Mouse (Mus musculus) hindbrain, embryonic 10.5 days (tissue): ENCODE data around the gene Hagh. TPM values are rescaled to one million over a fixed set of nuclear protein-coding genes. Genes with fewer than 3 reads are reported as not detected.

Experiments used
- DNase-seq: peaks from one replicate; pipeline ENCODE4 v3.0.0-alpha.2; 2017; ENCODE audit warnings: low spot score
- H3K27ac ChIP-seq: fragments of 300-500 bp; sonication (generic); 2 replicates; pipeline ENCODE4 v1.5.1; 2016; ENCODE audit warnings: mild to moderate bottlenecking, moderate library complexity
- H3K27me3 ChIP-seq: fragments of 300-500 bp; sonication (generic); 2 replicates; pipeline ENCODE4 v1.6.1; 2016; ENCODE audit warnings: mild to moderate bottlenecking; ENCODE audit not compliant: poor library complexity, insufficient read depth, severe bottlenecking
- H3K36me3 ChIP-seq: fragments of 300-500 bp; sonication (generic); 2 replicates; pipeline ENCODE4 v1.6.1; 2016; ENCODE audit warnings: mild to moderate bottlenecking, moderate library complexity
- H3K4me1 ChIP-seq: fragments of 300-500 bp; sonication (generic); replicated peaks from 2 replicates; pipeline ENCODE4 v1.6.1; 2016; ENCODE audit warnings: mild to moderate bottlenecking
- H3K4me3 ChIP-seq: fragments of 300-500 bp; sonication (generic); 2 replicates; pipeline ENCODE4 v1.5.1; 2016; ENCODE audit warnings: mild to moderate bottlenecking, moderate library complexity
- H3K9me3 ChIP-seq: fragments of 300-500 bp; sonication (generic); 2 replicates; pipeline ENCODE4 v1.6.1; 2016; ENCODE audit warnings: mild to moderate bottlenecking, moderate library complexity
- WGBS: fragments of 180-500 bp; shearing (Covaris S2); methylation state at CpG from one replicate; pipeline ENCODE4 v1.1.7; 2016; 5-methylcytosine and 5-hydroxymethylcytosine counted together
- polyA plus RNA-seq: library from polyadenylated mRNA; unstranded; fragments of >200 nt; fragmentation: Nextera tagmentation; extraction: Ambion mirVana; gene quantifications from 2 replicates; pipeline ENCODE4 v1.2.1, GENCODE M21; 2016

Gene Hagh
- polyA plus RNA-seq, result 30.7 and 34.3 TPM in 2 replicates

- peaks cover 7% of the 10 kb centered on the region; the same call in 1 of the 2 replicates for H3K27me3 ChIP-seq
- 71% methylated on average over 8 of the region's 8 CpGs for WGBS
- no peak within 1 kb of the TSS for H3K4me3 ChIP-seq
- DNase-seq, result no peak
- no peaks in the 10 kb centered on the region for H3K9me3 ChIP-seq
- H3K36me3 ChIP-seq, result no peaks in the 10 kb centered on the region
- no peaks in the 10 kb centered on the region for H3K4me1 ChIP-seq
- H3K27ac ChIP-seq, result no peak within 1 kb of the TSS
These were observed at the start of gene Hagh for GRCm38 (mm10) chr17:24839842-24840241. TSS of gene Hagh (plus strand) at chr17:24840143.

DNA sequence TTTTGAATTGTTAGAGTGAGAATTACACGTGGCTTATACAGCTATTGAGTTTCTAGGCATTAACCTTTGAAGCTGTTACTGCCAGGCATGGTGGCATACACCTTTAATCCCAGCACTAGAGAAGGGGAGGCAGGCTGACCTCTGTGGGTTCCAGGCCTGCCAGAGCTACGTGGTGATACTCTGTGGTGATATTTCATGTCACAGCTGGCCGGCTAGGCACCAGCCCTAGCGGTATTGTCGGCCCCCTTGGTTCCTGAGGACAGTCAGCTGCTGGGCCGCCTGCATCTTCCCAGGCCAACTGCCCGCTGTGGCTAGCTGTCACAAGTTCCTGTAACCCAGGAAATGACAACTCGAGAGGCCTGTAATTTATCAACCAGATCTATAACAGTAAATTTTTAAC is 47.8 kb upstream of the Hagh start:
- no peaks in the 10 kb centered on the region for H3K27me3 ChIP-seq
- 76% methylated on average over 8 of the region's 8 CpGs for WGBS

DNA sequence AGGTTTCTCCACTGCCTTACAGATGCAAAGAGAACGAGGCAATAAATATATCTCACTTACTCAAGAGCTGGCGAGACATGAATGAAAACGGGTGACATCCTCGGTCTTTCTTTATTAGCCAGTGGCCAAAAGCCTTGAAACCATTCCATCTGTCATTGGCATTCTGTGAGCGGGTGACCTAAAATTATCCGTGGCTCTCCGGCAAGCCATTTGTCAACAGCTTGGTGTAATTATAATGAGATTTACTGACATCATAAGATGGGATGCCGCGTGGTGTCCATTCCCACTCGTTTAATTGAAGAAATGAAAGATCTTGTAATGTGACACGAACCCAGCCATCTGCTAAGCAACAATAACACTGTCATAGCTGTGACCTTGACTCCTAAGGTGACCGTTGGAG is 45.2 kb upstream of the Hagh start:
- DNase-seq, result no peak
- Histone ChIP-seq H3K27ac (no peak overlapping the region), H3K27me3 (no peaks in the 10 kb centered on the region), H3K4me3 (no peak overlapping the region), H3K4me1 (no peaks in the 10 kb centered on the region), H3K36me3 (no peaks in the 10 kb centered on the region), H3K9me3 (no peaks in the 10 kb centered on the region)
- WGBS, result 78% methylated on average over 12 of the region's 12 CpGs

More for the DNA sequence above, 47.8 kb upstream of the Hagh start:
- no peaks in the 10 kb centered on the region for H3K4me1 ChIP-seq
- H3K4me3 ChIP-seq, result no peak overlapping the region
- no peak for DNase-seq
- H3K36me3 ChIP-seq, result no peaks in the 10 kb centered on the region
- no peak overlapping the region for H3K27ac ChIP-seq
- H3K9me3 ChIP-seq, result no peaks in the 10 kb centered on the region

GRCm38 (mm10) chr17:24796969-24797368 is 43.0 kb upstream of the Hagh start:
- H3K36me3 ChIP-seq, result no peaks in the 10 kb centered on the region
- 75% methylated on average over 3 of the region's 3 CpGs for WGBS
- no peak for DNase-seq
- no peak overlapping the region for H3K4me3 ChIP-seq
- no peak overlapping the region for H3K27ac ChIP-seq
- H3K27me3 ChIP-seq, result no peaks in the 10 kb centered on the region
- no peaks in the 10 kb centered on the region for H3K9me3 ChIP-seq
- no peaks in the 10 kb centered on the region for H3K4me1 ChIP-seq

DNA sequence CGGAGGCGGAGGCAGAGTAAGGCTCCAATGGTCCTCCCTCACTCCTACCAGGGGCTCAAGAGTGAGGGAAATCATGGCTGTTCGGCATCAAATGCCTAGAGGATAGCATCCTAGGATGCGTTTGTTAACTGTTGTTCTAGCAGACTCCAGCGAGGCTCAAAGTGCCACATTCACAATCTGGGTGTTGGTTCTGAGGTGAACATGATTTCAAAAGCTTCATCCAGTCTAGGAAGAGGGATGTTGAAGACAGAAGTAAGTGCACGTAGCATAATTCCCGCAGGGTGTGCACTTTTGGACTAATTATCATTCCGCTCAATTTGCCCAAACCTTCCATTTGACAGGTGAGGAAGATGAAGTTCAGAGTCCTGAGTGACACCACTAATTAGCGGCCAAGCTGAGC is 41.7 kb upstream of the Hagh start:
- Histone ChIP-seq H3K27me3 (peaks cover 9% of the 10 kb centered on the region), H3K4me3 (no peak overlapping the region), H3K27ac (no peak overlapping the region), H3K9me3 (no peaks in the 10 kb centered on the region), H3K4me1 (no peaks in the 10 kb centered on the region), H3K36me3 (no peaks in the 10 kb centered on the region)
- WGBS, result 56% methylated on average over 9 of the region's 9 CpGs
- no peak for DNase-seq

GRCm38 (mm10) chr17:24799476-24799875 is 40.5 kb upstream of the Hagh start:
- H3K4me1 ChIP-seq, result peaks cover 9% of the 10 kb centered on the region
- peaks cover 21% of the 10 kb centered on the region for H3K27me3 ChIP-seq
- H3K27ac ChIP-seq, result no peak overlapping the region
- H3K9me3 ChIP-seq, result no peaks in the 10 kb centered on the region
- no peaks in the 10 kb centered on the region for H3K36me3 ChIP-seq
- no peak for DNase-seq
- 89% methylated on average over 4 of the region's 4 CpGs for WGBS
- H3K4me3 ChIP-seq, result no peak overlapping the region

DNA sequence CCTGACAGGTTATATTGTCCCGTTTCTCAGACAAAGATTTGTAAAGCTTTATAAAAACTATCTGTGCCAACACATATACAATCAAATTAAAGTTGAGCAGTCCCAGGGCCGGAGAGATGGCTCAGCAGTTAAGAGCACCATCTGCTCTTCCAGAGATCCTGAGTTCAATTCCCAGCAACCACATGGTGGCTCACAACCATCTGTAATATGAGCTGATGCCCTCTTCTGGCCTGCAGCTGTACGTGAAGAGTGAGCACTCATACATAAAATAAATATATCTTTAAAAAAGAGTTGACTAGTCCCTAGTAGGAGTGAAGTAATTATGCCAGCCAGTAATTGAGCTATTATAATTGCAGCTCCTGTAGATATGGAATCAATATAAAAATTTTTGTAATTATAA is 39.4 kb upstream of the Hagh start:
- no peak for DNase-seq
- Histone ChIP-seq H3K27ac (no peak overlapping the region), H3K9me3 (no peaks in the 10 kb centered on the region), H3K4me3 (no peak overlapping the region), H3K36me3 (no peaks in the 10 kb centered on the region), H3K4me1 (peaks cover 13% of the 10 kb centered on the region), H3K27me3 (peaks cover 32% of the 10 kb centered on the region)
- WGBS, result 55% methylated on average over 3 of the region's 3 CpGs

GRCm38 (mm10) chr17:24803952-24804951 is 35.7 kb upstream of the Hagh start, which contains the start of gene Meiob:
TSS of gene Meiob (plus strand) at chr17:24804289.
- H3K9me3 ChIP-seq, result no peaks in the 10 kb centered on the region
- peaks cover 13% of the 10 kb centered on the region for H3K4me1 ChIP-seq
- H3K27ac ChIP-seq, result peak within 1 kb of the TSS; percentile 78
- WGBS, result under 1% methylated on average over 71 of the region's 71 CpGs
- H3K27me3 ChIP-seq, result peaks cover 53% of the 10 kb centered on the region
- peak within 1 kb of the TSS; percentile 80 for H3K4me3 ChIP-seq
- peak; percentile 83 for DNase-seq
- H3K36me3 ChIP-seq, result no peaks in the 10 kb centered on the region

DNA sequence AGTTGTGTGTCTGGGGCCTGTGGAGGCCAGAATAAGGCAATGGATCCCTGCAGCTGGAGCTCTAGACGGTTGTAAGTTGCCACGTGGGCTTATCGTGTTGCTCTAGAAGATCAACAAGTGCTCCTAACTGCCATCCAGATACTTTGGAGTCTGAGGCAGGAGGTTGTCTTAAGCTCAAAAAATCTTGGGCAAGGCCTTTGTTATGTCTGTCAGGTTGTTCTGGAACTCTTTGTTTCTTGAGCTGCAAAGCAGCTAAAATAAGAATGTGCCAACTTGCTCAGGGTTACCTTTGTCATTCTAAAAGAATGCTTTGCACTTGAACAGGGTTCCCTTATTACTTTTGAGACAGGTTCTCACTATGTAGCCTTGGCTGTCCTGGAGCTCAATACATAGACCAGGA is 28.7 kb upstream of the Hagh start:
- Histone ChIP-seq H3K27ac (no peak overlapping the region), H3K4me1 (no peaks in the 10 kb centered on the region), H3K36me3 (no peaks in the 10 kb centered on the region), H3K4me3 (no peak overlapping the region), H3K27me3 (peaks cover 15% of the 10 kb centered on the region; the same call in 1 of the 2 replicates), H3K9me3 (no peaks in the 10 kb centered on the region)
- WGBS, result 81% methylated on average over 3 of the region's 3 CpGs
- no peak for DNase-seq

GRCm38 (mm10) chr17:24812215-24812614 is 27.7 kb upstream of the Hagh start:
- H3K36me3 ChIP-seq, result no peaks in the 10 kb centered on the region
- no peak overlapping the region for H3K27ac ChIP-seq
- no peak for DNase-seq
- H3K4me3 ChIP-seq, result no peak overlapping the region
- H3K4me1 ChIP-seq, result no peaks in the 10 kb centered on the region
- 38% methylated on average over 2 of the region's 2 CpGs for WGBS
- no peaks in the 10 kb centered on the region for H3K9me3 ChIP-seq
- peaks cover 6% of the 10 kb centered on the region; the same call in 1 of the 2 replicates for H3K27me3 ChIP-seq

DNA sequence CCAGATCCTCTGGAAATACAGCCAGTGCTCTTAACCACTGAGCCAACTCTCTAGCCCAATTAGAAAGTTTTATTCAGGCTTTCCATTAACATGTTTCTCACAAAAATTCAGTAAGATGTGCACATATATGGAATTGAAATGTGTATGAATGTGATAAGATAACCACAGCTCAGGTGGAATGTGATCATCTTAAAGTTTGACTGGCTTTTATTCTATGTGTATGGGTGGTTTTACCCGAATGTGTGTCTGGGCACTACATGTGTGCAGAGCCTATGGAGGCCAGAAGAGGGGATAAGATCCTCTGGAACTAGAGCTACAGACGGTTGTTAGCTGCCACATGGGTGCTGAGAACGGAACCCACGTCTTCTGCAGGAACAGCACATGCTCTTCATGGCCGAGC is 24.7 kb upstream of the Hagh start:
- H3K9me3 ChIP-seq, result no peaks in the 10 kb centered on the region
- 83% methylated on average over 5 of the region's 5 CpGs for WGBS

DNA sequence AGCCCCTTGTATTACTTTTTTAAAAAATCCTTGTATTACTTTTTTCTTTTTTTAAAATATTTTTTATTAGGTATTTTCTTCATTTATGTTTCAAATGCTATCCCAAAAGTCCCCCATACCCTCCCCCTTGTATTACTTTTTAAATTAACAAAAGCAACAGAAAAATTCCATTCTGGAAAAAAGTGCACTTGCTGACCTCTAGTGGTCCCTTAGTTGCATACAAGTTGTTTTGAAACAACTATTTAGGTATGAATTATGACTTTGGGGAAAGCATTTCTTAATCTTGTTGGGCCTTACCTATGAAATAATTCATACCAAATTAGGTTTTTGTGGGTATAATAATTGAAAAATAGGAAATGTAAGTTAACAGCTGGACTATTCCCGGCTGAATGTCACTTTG is 22.4 kb upstream of the Hagh start:
- Histone ChIP-seq H3K4me3 (no peak overlapping the region), H3K27ac (no peak overlapping the region), H3K9me3 (no peaks in the 10 kb centered on the region), H3K27me3 (no peaks in the 10 kb centered on the region), H3K4me1 (no peaks in the 10 kb centered on the region), H3K36me3 (no peaks in the 10 kb centered on the region)
- no peak for DNase-seq
- WGBS, result 40% methylated on average over 1 of the region's 1 CpGs

More for the DNA sequence above, 24.7 kb upstream of the Hagh start:
- Histone ChIP-seq H3K36me3 (no peaks in the 10 kb centered on the region), H3K27ac (no peak overlapping the region), H3K4me1 (no peaks in the 10 kb centered on the region), H3K4me3 (no peak overlapping the region), H3K27me3 (no peaks in the 10 kb centered on the region)
- DNase-seq, result no peak

DNA sequence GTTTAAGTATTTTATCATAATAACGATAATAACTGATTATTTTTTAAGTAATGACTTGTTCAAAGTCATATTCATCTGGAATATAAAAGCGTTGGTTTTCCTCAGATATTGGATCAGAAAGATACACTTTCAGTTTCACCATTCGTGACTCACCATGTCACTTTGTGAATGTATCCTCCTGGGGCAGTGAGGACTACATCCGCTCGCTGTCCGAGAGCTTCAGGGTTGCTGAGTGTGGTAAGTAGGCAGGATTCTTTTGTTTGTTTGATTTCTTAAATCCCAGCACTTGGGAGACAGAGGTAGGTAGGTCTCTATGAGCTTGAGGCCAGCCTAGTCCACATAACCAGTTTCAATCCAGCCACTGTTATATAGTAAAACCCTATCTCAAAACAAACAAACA is 21.8 kb upstream of the Hagh start:
- Histone ChIP-seq H3K36me3 (no peaks in the 10 kb centered on the region), H3K27ac (no peak overlapping the region), H3K27me3 (no peaks in the 10 kb centered on the region), H3K4me3 (no peak overlapping the region), H3K4me1 (no peaks in the 10 kb centered on the region), H3K9me3 (no peaks in the 10 kb centered on the region)
- WGBS, result 50% methylated on average over 6 of the region's 6 CpGs
- DNase-seq, result no peak
